Comparison of ENCODE assay signal across 17 mouse cellular contexts in the genomic region with DNA sequence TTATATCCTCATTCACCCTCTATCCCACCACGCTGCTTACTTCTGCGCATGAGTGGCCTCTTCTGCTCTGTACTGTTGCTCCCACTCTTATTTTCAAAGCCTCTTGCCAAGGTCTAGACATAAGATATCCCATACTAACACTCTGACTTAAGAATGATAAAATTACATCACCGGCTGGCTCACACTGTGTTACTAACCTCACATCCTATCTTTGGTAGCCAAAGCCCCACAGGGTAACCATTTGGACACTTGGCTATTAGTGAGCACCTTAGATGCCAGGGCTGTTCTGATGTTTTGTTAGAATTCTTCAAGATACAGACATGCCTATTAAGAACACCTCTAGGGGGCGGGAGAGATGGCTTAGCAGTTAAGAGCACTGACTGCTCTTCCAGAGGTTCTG.
"Had no signal": no experiment of that assay in that cellular context is flagged by ENCODE, and none has a peak within 500 bp of the region (broad histone marks: within the 10 kb centered on the region; RNA-seq: fewer than 3 reads in every experiment).

No protein-coding gene starts in this region.

- ATAC-seq: midbrain, embryonic 16.5 days had no signal

- H3K9me3 ChIP-seq: midbrain, embryonic 10.5 days; midbrain, embryonic 12.5 days; neural tube, embryonic 13.5 days; neural tube, embryonic 15.5 days; stomach, embryonic 15.5 days had no signal

- H3K27me3 ChIP-seq: midbrain, embryonic 12.5 days; neural tube, embryonic 13.5 days; neural tube, embryonic 15.5 days; stomach, embryonic 15.5 days had no signal

- H3K36me3 ChIP-seq: neural tube, embryonic 15.5 days; stomach, embryonic 15.5 days had no signal

- H3K4me1 ChIP-seq: midbrain, embryonic 10.5 days; stomach, embryonic 15.5 days had no signal

- H3K4me2 ChIP-seq: lung, embryonic 14.5 days; midbrain, embryonic 12.5 days; neural tube, embryonic 13.5 days; neural tube, embryonic 15.5 days; stomach, embryonic 15.5 days had no signal

- H3K27ac ChIP-seq: midbrain, embryonic 10.5 days; midbrain, embryonic 12.5 days; neural tube, embryonic 13.5 days; neural tube, embryonic 15.5 days; stomach, embryonic 15.5 days; stomach, postnatal 0 days had no signal

- H3K4me3 ChIP-seq: midbrain, embryonic 10.5 days; midbrain, embryonic 12.5 days; myocyte; neural tube, embryonic 13.5 days; neural tube, embryonic 15.5 days; stomach, embryonic 15.5 days had no signal

- DNase-seq: lung, adult 18-20 months; lung, embryonic 14.5 days; lung, postnatal 4 days; midbrain, embryonic 14.5 days; retina, postnatal 1 day; right cerebral cortex, postnatal 25 days; right cerebral cortex, postnatal 4 days; thymus, adult 2 months; thymus, postnatal 25 days had no signal

- H3K9ac ChIP-seq: lung, embryonic 14.5 days; midbrain, embryonic 12.5 days; neural tube, embryonic 13.5 days; neural tube, embryonic 15.5 days; stomach, embryonic 15.5 days had no signal
